Mouse (Mus musculus) MEL (cell line): Measurements from ENCODE around the gene Slc7a4. TPM values are rescaled to one million over a fixed set of nuclear protein-coding genes. Genes with fewer than 3 reads are reported as not detected.

Source experiments
- DNase-seq: peaks from one replicate; pipeline ENCODE4 v3.0.0; 2011; ENCODE audit warnings: low read depth, low spot score
- H3K27ac ChIP-seq: 2 replicates; pipeline ENCODE4 v1.5.1; 2012; ENCODE audit warnings: low read depth, mild to moderate bottlenecking, control low read depth, low read length, moderate library complexity; ENCODE audit not compliant: control insufficient read depth
- H3K27me3 ChIP-seq, 2 experiments: fragments of 150-350 bp in 1 of 2; sonication (generic) in 1 of 2; 2 replicates each; pipeline ENCODE4 v1.6.1; 2012; ENCODE audit warnings: low read length in 2 of 2, mild to moderate bottlenecking in 2 of 2, improper control_type of control experiment in 1 of 2, moderate library complexity in 1 of 2; ENCODE audit not compliant: insufficient read depth in 2 of 2, control insufficient read depth in 1 of 2
- H3K36me3 ChIP-seq, 2 experiments: 2 replicates each; pipeline ENCODE4 v1.6.1; 2012 to 2014; ENCODE audit warnings: low read length in 2 of 2, improper control_type of control experiment in 1 of 2, inconsistent platforms in 1 of 2, mild to moderate bottlenecking in 1 of 2; ENCODE audit not compliant: insufficient read depth in 2 of 2, control insufficient read depth in 1 of 2
- H3K4me1 ChIP-seq, 2 experiments: fragments of 150-350 bp in 1 of 2; sonication (generic) in 1 of 2; 2 replicates each; pipeline ENCODE4 v1.6.1; 2012; ENCODE audit warnings: low read length in 2 of 2, improper control_type of control experiment in 1 of 2, mild to moderate bottlenecking in 1 of 2; ENCODE audit not compliant: insufficient read depth in 2 of 2, control insufficient read depth in 1 of 2
- H3K4me3 ChIP-seq, 2 experiments: fragments of 150-350 bp in 1 of 2; sonication (generic) in 1 of 2; 2 replicates each; pipeline ENCODE4 v1.5.1; 2012; ENCODE audit warnings: low read depth in 2 of 2, low read length in 2 of 2, mild to moderate bottlenecking in 2 of 2, moderate library complexity in 2 of 2, control low read depth in 1 of 2, improper control_type of control experiment in 1 of 2; ENCODE audit not compliant: control insufficient read depth in 1 of 2, insufficient read depth in 1 of 2
- H3K79me2 ChIP-seq: 2 replicates; pipeline ENCODE4 v1.6.1; 2012; ENCODE audit warnings: mild to moderate bottlenecking, low read length, moderate library complexity; ENCODE audit not compliant: control insufficient read depth, poor library complexity, insufficient read depth
- H3K9ac ChIP-seq: 2 replicates; pipeline ENCODE4 v1.6.1; 2012; ENCODE audit warnings: low read depth, mild to moderate bottlenecking, control low read depth, low read length, moderate library complexity; ENCODE audit not compliant: control insufficient read depth, poor library complexity, severe bottlenecking
- H3K9me3 ChIP-seq: fragments of 150-350 bp; sonication (generic); replicated peaks from 2 replicates; pipeline ENCODE4 v1.6.1; 2012; ENCODE audit warnings: mild to moderate bottlenecking, low read length, improper control_type of control experiment, moderate library complexity; ENCODE audit not compliant: insufficient read depth
- BHLHE40 ChIP-seq: IDR thresholded peaks from 2 replicates; pipeline ENCODE4 v1.6.1; 2012; ENCODE audit warnings: low read depth, mild to moderate bottlenecking, inconsistent platforms, low read length, improper control_type of control experiment, borderline replicate concordance
- CHD1 ChIP-seq: IDR thresholded peaks from 2 replicates; pipeline ENCODE4 v1.6.1; 2012; ENCODE audit warnings: low read depth, mild to moderate bottlenecking, inconsistent platforms, low read length, improper control_type of control experiment
- CHD2 ChIP-seq: IDR thresholded peaks from 2 replicates; pipeline ENCODE4 v1.6.1; 2011; ENCODE audit warnings: low read length, improper control_type of control experiment
- CTCF ChIP-seq, 3 experiments: IDR thresholded peaks in 2 of 3; conservative IDR thresholded peaks in 1 of 3; 2 replicates each; pipeline ENCODE4 v1.5.1; 2011 to 2012; ENCODE audit warnings: low read length in 3 of 3, low read depth in 2 of 3, mild to moderate bottlenecking in 2 of 3, improper control_type of control experiment in 1 of 3, inconsistent platforms in 1 of 3, mixed read lengths in 1 of 3, moderate library complexity in 1 of 3; ENCODE audit not compliant: control insufficient read depth in 1 of 3, insufficient read depth in 1 of 3, poor library complexity in 1 of 3, severe bottlenecking in 1 of 3
- E2F4 ChIP-seq: IDR thresholded peaks from 2 replicates; pipeline ENCODE4 v1.6.1; 2011; ENCODE audit warnings: low read depth, low read length, improper control_type of control experiment, borderline replicate concordance
- ELF1 ChIP-seq: IDR thresholded peaks from 2 replicates; pipeline ENCODE4 v1.6.1; 2014; ENCODE audit warnings: low read depth, mild to moderate bottlenecking, inconsistent platforms, low read length, improper control_type of control experiment, moderate library complexity
- EP300 ChIP-seq, 2 experiments: IDR thresholded peaks; 2 replicates each; pipeline ENCODE4 v1.6.1; 2011; ENCODE audit warnings: improper control_type of control experiment in 2 of 2, low read length in 2 of 2, low read depth in 1 of 2, mild to moderate bottlenecking in 1 of 2
- ETS1 ChIP-seq: IDR thresholded peaks from 2 replicates; pipeline ENCODE4 v1.6.1; 2012; ENCODE audit warnings: low read depth, mild to moderate bottlenecking, inconsistent platforms, low read length, improper control_type of control experiment, moderate library complexity
- GABPA ChIP-seq: IDR thresholded peaks from 2 replicates; pipeline ENCODE4 v1.6.1; 2012; ENCODE audit warnings: low read depth, mild to moderate bottlenecking, inconsistent platforms, low read length, improper control_type of control experiment, moderate library complexity
- HCFC1 ChIP-seq: IDR thresholded peaks from 2 replicates; pipeline ENCODE4 v1.6.1; 2012; ENCODE audit warnings: low read depth, mild to moderate bottlenecking, inconsistent platforms, low read length, improper control_type of control experiment, moderate library complexity
- JUND ChIP-seq: IDR thresholded peaks from 2 replicates; pipeline ENCODE4 v1.6.1; 2011; ENCODE audit warnings: low read depth, mild to moderate bottlenecking, improper control_type of control experiment, low read length
- KAT2A ChIP-seq: conservative IDR thresholded peaks from 2 replicates; pipeline ENCODE4 v1.6.1; 2012; ENCODE audit warnings: low read depth, low read length, improper control_type of control experiment, inconsistent platforms
- MAX ChIP-seq: IDR thresholded peaks from 2 replicates; pipeline ENCODE4 v1.6.1; 2011; ENCODE audit warnings: low read length, improper control_type of control experiment
- MAZ ChIP-seq: IDR thresholded peaks from 2 replicates; pipeline ENCODE4 v1.6.1; 2012; ENCODE audit warnings: low read depth, mild to moderate bottlenecking, inconsistent platforms, low read length, improper control_type of control experiment
- MEF2A ChIP-seq: IDR thresholded peaks from 2 replicates; pipeline ENCODE4 v1.6.1; 2014; ENCODE audit warnings: low read depth, mild to moderate bottlenecking, inconsistent platforms, low read length, improper control_type of control experiment; ENCODE audit not compliant: poor library complexity, insufficient replicate concordance, severe bottlenecking; ENCODE audit errors: extremely low read depth
- MYC ChIP-seq: IDR thresholded peaks from 2 replicates; pipeline ENCODE4 v1.6.1; 2011; ENCODE audit warnings: low read depth, mild to moderate bottlenecking, low read length, improper control_type of control experiment, moderate library complexity
- NELFE ChIP-seq: IDR thresholded peaks from 2 replicates; pipeline ENCODE4 v1.6.1; 2011; ENCODE audit warnings: low read depth, low read length, improper control_type of control experiment
- NRF1 ChIP-seq: IDR thresholded peaks from 2 replicates; pipeline ENCODE4 v1.6.1; 2014; ENCODE audit warnings: low read depth, mild to moderate bottlenecking, inconsistent platforms, low read length, improper control_type of control experiment, moderate library complexity; ENCODE audit not compliant: poor library complexity, insufficient read depth, severe bottlenecking
- POLR2A ChIP-seq, 2 experiments: IDR thresholded peaks; 2 replicates each; pipeline ENCODE4 v1.6.1; 2011 to 2012; ENCODE audit warnings: low read length in 2 of 2, mild to moderate bottlenecking in 2 of 2, control low read depth in 1 of 2, improper control_type of control experiment in 1 of 2, low read depth in 1 of 2, moderate library complexity in 1 of 2; ENCODE audit not compliant: control insufficient read depth in 1 of 2, insufficient read depth in 1 of 2, poor library complexity in 1 of 2
- POLR2AphosphoS2 ChIP-seq: IDR thresholded peaks from 2 replicates; pipeline ENCODE4 v1.6.1; 2011; ENCODE audit warnings: low read length, improper control_type of control experiment
- POLR2AphosphoS5 ChIP-seq: IDR thresholded peaks from 2 replicates; pipeline ENCODE4 v1.6.1; 2012; ENCODE audit warnings: low read depth, borderline replicate concordance, mild to moderate bottlenecking, inconsistent platforms, low read length, moderate library complexity, mixed read lengths
- RAD21 ChIP-seq: IDR thresholded peaks from 2 replicates; pipeline ENCODE4 v1.6.1; 2011; ENCODE audit warnings: mild to moderate bottlenecking, low read depth, low read length, improper control_type of control experiment
- RCOR1 ChIP-seq: IDR thresholded peaks from 2 replicates; pipeline ENCODE4 v1.6.1; 2012; ENCODE audit warnings: low read depth, mild to moderate bottlenecking, inconsistent platforms, low read length, improper control_type of control experiment
- SIN3A ChIP-seq: IDR thresholded peaks from 2 replicates; pipeline ENCODE4 v1.6.1; 2012; ENCODE audit warnings: low read length, improper control_type of control experiment, inconsistent platforms
- SMC3 ChIP-seq: IDR thresholded peaks from 2 replicates; pipeline ENCODE4 v1.6.1; 2011; ENCODE audit warnings: low read depth, low read length, improper control_type of control experiment
- TCF12 ChIP-seq: IDR thresholded peaks from 2 replicates; pipeline ENCODE4 v1.6.1; 2014; ENCODE audit warnings: low read depth, mild to moderate bottlenecking, inconsistent platforms, low read length, improper control_type of control experiment, moderate library complexity
- UBTF ChIP-seq: IDR thresholded peaks from 2 replicates; pipeline ENCODE4 v1.6.1; 2012; ENCODE audit warnings: low read depth, mild to moderate bottlenecking, inconsistent platforms, low read length, improper control_type of control experiment, moderate library complexity, borderline replicate concordance; ENCODE audit not compliant: insufficient read depth
- USF1 ChIP-seq: IDR thresholded peaks from 2 replicates; pipeline ENCODE4 v1.6.1; 2014; ENCODE audit warnings: low read depth, mild to moderate bottlenecking, inconsistent platforms, low read length, improper control_type of control experiment, moderate library complexity
- USF2 ChIP-seq, 2 experiments: IDR thresholded peaks; 2 replicates each; pipeline ENCODE4 v1.6.1; 2011 to 2012; ENCODE audit warnings: improper control_type of control experiment in 2 of 2, low read length in 2 of 2, borderline replicate concordance in 1 of 2, inconsistent platforms in 1 of 2, low read depth in 1 of 2, mild to moderate bottlenecking in 1 of 2; ENCODE audit not compliant: insufficient read depth in 1 of 2
- ZC3H11A ChIP-seq: IDR thresholded peaks from 2 replicates; pipeline ENCODE4 v1.6.1; 2012; ENCODE audit warnings: low read depth, mild to moderate bottlenecking, inconsistent platforms, low read length, improper control_type of control experiment
- ZKSCAN1 ChIP-seq: IDR thresholded peaks from 2 replicates; pipeline ENCODE4 v1.6.1; 2012; ENCODE audit warnings: low read depth, mild to moderate bottlenecking, inconsistent platforms, low read length, improper control_type of control experiment, moderate library complexity
- ZNF384 ChIP-seq: IDR thresholded peaks from 2 replicates; pipeline ENCODE4 v1.6.1; 2012; ENCODE audit warnings: low read depth, mild to moderate bottlenecking, inconsistent platforms, low read length, improper control_type of control experiment
- polyA plus RNA-seq, 2 experiments: library from polyadenylated mRNA; stranded (reverse) in 1 of 2; unstranded in 1 of 2; fragments of >175 nt in 1 of 2; fragments of >200 nt in 1 of 2; gene quantifications; 2 replicates each; pipeline versions ENCODE4 v1.2.1 to v1.2.4; 2012; ENCODE audit warnings: low replicate concordance in 2 of 2, low read depth in 1 of 2; ENCODE audit not compliant: insufficient read length in 2 of 2, insufficient read depth in 1 of 2, missing spikeins in 1 of 2
- total RNA-seq: library from RNA; depleted of rRNA; stranded (reverse); fragments of 300-350 nt; gene quantifications from 2 replicates; pipeline ENCODE4 v1.2.3, GENCODE M21; 2012; rRNA removed

The Slc7a4 gene
- total RNA-seq (15.4 and 23.1 TPM in 2 replicates), polyA plus RNA-seq (10 to 100 TPM in 1 of 2 experiments, not detected in 1; 23.6 TPM)

DNA sequence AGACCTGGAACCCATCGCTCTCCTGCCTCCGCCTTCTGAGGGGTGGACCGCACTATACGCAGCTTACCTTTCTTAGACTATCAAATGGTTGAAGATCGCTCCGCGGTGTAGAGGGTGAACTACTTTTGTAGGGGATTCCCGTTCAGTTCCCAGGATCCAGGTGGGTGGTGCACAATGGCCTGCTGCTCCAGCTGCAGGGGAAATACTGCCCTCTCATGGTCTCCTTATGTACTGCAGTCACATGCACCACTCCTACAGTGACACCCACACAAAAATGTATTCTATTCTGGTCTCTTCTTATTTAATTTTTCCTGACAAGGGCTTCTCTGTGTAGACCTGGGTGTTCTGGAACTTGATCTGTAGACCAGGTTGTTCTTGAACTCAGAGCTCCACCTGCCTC is at the start of gene Slc7a4:
Slc7a4 (minus strand) TSS at position 151 of the 400 bp plus-strand sequence.
- no peak within 1 kb of the TSS for H3K27ac ChIP-seq
- H3K9me3 ChIP-seq, result no peaks in the 10 kb centered on the region
- no peak within 1 kb of the TSS for H3K4me3 ChIP-seq
- peaks cover 2% of the 10 kb centered on the region in 2 experiments; a peak in 3 of 4 replicates for H3K27me3 ChIP-seq
- H3K4me1 ChIP-seq, result no peaks in the 10 kb centered on the region
- H3K79me2 ChIP-seq, result no peaks in the 10 kb centered on the region
- H3K9ac ChIP-seq, result no peak within 1 kb of the TSS
- no peaks in the 10 kb centered on the region for H3K36me3 ChIP-seq
- DNase-seq, result peak; percentile 68
- TF ChIP-seq SMC3 (peak; percentile 66), NELFE (no peak), EP300 (IDR thresholded peaks at IDR 0.05; ENCODE audit: low read depth in 1 of 2, low read length in 2 of 2) (no peak), TCF12 (no peak), CTCF (IDR thresholded peaks at IDR 0.05 in 2 of 3, conservative IDR thresholded peaks at IDR 0.05 in 1 of 3; ENCODE audit: control insufficient read depth in 1 of 3, insufficient read depth in 1 of 3, low read depth in 2 of 3, low read length in 3 of 3, poor library complexity in 1 of 3, severe bottlenecking in 1 of 3) (peak; percentile 73 to 94 (median 77)), BHLHE40 (no peak), CHD1 (no peak), ZKSCAN1 (no peak), HCFC1 (no peak), RAD21 (peak; percentile 69), NRF1 (no peak), CHD2 (no peak), POLR2AphosphoS2 (no peak), MYC (peak; percentile 40; the same call in 1 of the 2 replicates), GABPA (no peak), ZNF384 (no peak), ETS1 (no peak), JUND (no peak), MAZ (no peak), UBTF (no peak), E2F4 (no peak), MEF2A (no peak), RCOR1 (no peak), ELF1 (no peak), KAT2A (no peak), POLR2AphosphoS5 (no peak), POLR2A (IDR thresholded peaks at IDR 0.05; ENCODE audit: control insufficient read depth in 1 of 2, insufficient read depth in 1 of 2, low read depth in 1 of 2, low read length in 2 of 2, poor library complexity in 1 of 2) (no peak), SIN3A (no peak), USF1 (peak; percentile 67), MAX (0 out of 2 replicates have a peak, but pooled peaks have one; percentile 25), ZC3H11A (peak; percentile 43; the same call in 1 of the 2 replicates), USF2 (IDR thresholded peaks at IDR 0.05; ENCODE audit: borderline replicate concordance in 1 of 2, insufficient read depth in 1 of 2, low read depth in 1 of 2, low read length in 2 of 2) (no peak)
